Mouse (Mus musculus) embryo, embryonic 9.5 days (tissue): ENCODE measurements around the gene Htr1f.
A peak's percentile ranks its signal among the peaks of the same experiment; 100 is the strongest.

Experiments
- DNase-seq: peaks from one replicate; pipeline ENCODE4 v3.0.0-alpha.2; 2017; ENCODE audit errors: extremely low spot score

Gene Htr1f

GRCm38 (mm10) chr16:64961690-64962089, 144.0 kb downstream of the Htr1f start:
- no peak for DNase-seq

DNA sequence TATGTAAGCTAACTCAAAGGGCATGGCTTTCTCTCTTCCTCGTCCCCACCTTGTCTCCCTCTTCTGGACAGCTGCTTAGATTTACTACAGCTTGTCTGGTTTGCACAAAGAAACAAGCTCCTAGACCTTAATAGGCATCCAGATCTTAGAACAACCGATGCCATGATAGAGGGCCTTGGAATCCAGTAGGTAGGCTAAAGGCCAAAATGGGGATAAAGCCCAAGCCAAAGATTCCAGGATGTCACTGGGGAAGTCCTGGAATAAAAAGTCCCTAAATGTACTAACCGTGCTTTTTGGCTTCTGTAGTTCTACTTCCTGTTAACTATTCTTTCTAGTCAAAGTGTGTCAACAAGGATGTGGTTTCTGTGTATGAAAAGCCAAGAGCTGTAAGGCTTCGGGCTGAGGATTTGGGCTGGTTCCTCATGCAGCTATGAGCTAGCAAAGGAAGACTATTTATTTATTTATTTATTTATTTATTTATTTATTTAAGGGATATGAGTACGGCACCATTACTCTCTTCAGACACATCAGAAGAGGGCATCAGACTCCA, 163.9 kb downstream of the Htr1f start:
- no peak for DNase-seq

DNA sequence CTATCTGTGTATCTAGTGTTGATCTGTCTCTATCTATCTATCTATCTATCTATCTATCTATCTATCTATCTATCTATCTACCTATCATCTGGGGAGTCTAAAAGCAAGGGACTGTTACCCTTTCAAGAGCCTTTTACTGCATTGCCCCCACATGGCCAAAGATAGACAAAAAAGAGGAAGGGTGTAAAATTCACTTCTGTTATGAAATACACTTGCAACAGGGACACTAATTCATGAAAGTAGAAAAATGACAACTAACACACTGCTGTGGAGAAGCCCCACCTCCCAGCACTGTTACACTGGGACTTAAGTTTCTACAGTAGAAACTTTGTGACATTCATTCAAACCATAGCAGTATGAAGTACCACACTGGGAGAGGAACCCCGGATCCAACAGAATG, 170.9 kb downstream of the Htr1f start:
- no peak for DNase-seq

DNA sequence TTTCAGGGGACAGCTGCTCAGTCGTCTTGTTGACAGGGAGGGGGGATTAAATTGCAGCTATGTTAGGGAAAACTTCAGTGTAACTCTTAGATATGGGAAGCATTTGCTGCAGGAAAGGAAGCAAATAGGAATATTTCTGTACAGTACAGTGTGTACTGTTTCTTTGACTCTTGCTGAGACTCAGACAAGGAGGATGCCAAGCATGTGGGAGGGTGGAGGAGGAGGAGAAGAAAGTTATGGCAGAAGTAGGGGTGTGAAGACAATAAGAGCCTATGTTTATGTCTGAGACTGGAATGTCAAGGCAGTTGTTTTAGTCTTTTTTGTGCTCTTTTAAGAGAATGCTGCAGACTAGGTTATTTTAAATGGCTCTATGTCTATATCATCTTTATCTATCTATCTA, 171.6 kb downstream of the Htr1f start:
- DNase-seq: no peak

GRCm38 (mm10) chr16:64923500-64923899, 182.2 kb downstream of the Htr1f start:
- DNase-seq: peak; percentile 20

DNA sequence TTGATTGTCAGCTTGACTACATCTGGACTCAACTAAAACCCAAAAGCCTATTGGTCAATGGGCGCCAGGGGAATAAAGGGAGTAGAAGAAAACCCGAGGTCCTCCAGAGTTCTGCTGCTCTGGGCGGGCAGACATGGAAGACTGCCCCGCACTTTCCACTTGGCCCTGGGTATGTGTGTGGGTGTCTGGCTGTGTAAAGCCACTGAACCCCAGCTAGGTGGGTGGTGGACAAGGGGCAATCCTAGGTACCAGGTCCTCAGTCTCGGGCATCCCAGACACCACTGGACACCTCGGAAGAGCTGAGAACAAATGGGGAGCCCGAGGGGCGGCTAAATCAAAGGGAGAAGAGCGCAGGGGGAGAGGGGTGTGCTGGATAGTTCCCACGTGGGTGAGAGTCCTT, 196.9 kb downstream of the Htr1f start:
- no peak for DNase-seq

- no peak for DNase-seq
Observed at GRCm38 (mm10) chr16:64907112-64907511, 198.5 kb downstream of the Htr1f start.

- DNase-seq: no peak
Observed at GRCm38 (mm10) chr16:64903328-64903727, 202.3 kb downstream of the Htr1f start.

DNA sequence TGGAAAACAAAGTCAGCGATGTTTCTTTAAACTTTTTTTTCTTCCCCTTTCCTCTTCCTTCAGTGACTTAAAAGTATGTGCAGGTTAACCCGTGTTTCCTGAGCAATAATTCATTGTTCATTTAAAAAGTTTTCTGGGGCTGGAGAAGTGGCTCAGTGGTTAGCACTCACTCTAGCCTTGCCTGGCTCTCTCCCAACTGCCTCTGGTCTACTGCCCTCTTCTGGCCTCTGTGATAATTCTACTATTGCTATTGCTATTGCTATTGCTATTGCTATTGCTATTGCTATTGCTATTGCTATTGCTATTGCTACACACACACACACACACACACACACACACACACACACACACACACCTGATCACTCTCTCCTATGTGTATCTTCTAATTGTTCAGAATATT, 206.6 kb downstream of the Htr1f start:
- no peak for DNase-seq

DNA sequence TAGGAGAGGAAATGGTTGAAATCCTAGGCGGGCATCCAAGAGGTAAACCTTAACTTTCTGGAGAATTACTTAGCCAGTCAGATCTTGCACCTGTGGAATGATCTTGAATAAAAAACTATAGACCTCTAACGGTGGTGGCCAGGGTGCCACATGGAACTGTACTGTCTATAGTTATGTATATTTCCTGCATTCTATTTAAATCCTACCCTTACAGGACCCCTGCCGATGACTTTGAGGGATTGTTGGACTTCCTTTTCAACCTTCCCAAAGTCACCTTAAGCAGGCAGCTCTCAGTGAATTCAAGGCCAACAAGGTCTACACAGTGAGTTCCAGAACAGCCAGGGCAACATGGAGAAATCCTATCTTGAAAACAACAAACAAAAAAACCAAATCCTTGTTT, 216.2 kb downstream of the Htr1f start:
- DNase-seq: no peak

- no peak for DNase-seq
Observed at GRCm38 (mm10) chr16:64885547-64885946, 220.1 kb downstream of the Htr1f start.

GRCm38 (mm10) chr16:64885142-64885541, 220.5 kb downstream of the Htr1f start:
- DNase-seq: no peak

GRCm38 (mm10) chr16:64884420-64884838, 221.2 kb downstream of the Htr1f start:
- no peak for DNase-seq

GRCm38 (mm10) chr16:64883896-64884295, 221.8 kb downstream of the Htr1f start:
- no peak for DNase-seq

- DNase-seq: no peak
Observed at GRCm38 (mm10) chr16:64881442-64881841, 224.2 kb downstream of the Htr1f start.

GRCm38 (mm10) chr16:64880986-64881385, 224.7 kb downstream of the Htr1f start:
- no peak for DNase-seq

GRCm38 (mm10) chr16:64879735-64880134, 225.9 kb downstream of the Htr1f start:
- no peak for DNase-seq

- DNase-seq: no peak
Observed at GRCm38 (mm10) chr16:64878611-64879132, 227.0 kb downstream of the Htr1f start.

DNA sequence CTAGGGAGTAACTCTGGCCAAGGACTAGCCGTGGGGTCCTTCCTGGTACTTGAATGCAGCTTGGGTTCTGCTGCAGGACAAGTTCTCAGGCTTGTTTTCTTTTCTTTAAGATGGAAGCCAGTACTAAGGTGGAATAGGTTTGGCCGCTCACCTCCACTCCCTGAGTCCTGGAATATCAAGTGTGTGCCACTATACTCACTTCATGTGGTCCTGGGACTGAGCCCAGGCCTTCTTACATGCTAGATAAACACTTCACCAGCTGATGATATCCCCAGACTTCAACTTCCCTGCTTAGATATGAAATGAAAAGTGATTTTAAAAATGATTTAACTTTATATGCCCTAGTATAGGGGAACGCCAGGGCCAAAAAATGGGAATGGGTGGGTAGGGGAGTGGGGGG, 228.3 kb downstream of the Htr1f start:
- no peak for DNase-seq

DNA sequence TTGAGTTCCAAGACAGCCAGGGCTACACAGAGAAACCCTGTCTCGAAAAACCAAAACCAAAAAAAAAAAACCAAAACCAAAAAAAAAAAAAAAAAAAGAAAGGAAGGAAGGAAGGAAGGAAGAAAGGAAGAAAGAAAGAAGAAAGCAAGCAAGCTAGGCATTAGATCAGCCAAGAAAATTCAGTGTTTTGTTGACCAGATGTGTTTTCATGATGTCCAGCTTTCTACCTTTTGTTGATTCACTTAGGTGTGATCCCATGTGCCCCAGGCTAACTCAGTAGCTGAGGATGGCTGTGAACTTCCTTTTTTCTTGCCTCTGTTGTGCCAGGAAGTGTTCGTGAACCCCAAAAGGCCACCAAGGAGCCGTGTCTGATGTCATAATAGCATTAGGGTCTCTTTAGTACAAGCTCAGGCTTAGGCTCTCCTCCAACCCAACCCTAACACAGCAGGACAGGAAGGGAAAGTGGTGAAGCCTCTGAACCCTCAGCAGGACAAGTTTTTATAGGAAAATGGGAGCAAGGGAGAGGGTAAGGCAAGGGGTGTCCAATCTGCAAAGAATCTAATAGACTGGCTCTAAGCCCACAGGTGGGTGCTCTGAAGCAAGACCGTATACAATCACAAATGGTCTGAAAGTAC, 228.9 kb downstream of the Htr1f start:
- no peak for DNase-seq

- no peak for DNase-seq
Observed at GRCm38 (mm10) chr16:64875822-64876221, 229.8 kb downstream of the Htr1f start.

- no peak for DNase-seq
Observed at GRCm38 (mm10) chr16:64875384-64875783, 230.3 kb downstream of the Htr1f start.
